Mouse (Mus musculus) heart, adult 2 months (tissue): ENCODE results near the gene Plppr1.
"Not testable (repeated sequence)": the region's sequence is repeated elsewhere in the genome, so short reads cannot be mapped to it uniquely, and the experiment has no call there.

ENCODE experiments used
- CTCF ChIP-seq: fragments of 200-600 bp; IDR thresholded peaks from 2 replicates; pipeline ENCODE4 v1.8.1; 2022; ENCODE audit warnings: antibody characterized with exemption, mild to moderate bottlenecking, moderate library complexity
- EP300 ChIP-seq: fragments of 200-500 bp; IDR thresholded peaks from 2 replicates; pipeline ENCODE4 v1.6.1; 2011; ENCODE audit warnings: low read depth, low read length, control low read depth; ENCODE audit not compliant: insufficient read depth
- POLR2A ChIP-seq: fragments of 200-500 bp; IDR thresholded peaks from 2 replicates; pipeline ENCODE4 v1.6.1; 2011; ENCODE audit warnings: mild to moderate bottlenecking, low read depth, low read length, control low read depth; ENCODE audit not compliant: insufficient read depth

- not testable (repeated sequence) for TF ChIP-seq CTCF, EP300, POLR2A
These were observed 309.0 kb downstream of the Plppr1 start for GRCm38 (mm10) chr4:49368046-49368445.
